Mouse (Mus musculus) left cerebral cortex, postnatal 14 days (tissue): ENCODE results near the gene Heca. TPM values are rescaled to one million over a fixed set of nuclear protein-coding genes. Genes with fewer than 3 reads are reported as not detected.

Experiments used
- total RNA-seq, 2 experiments: library from RNA; stranded (reverse); gene quantifications; 2 replicates each; pipeline ENCODE4 v1.2.3; 2021

Heca gene
- total RNA-seq, 2 experiments from 2014 or later: 25.2 to 29.1 TPM

Other genes starting within 250 kb of the Heca start
- 10 to 100 TPM; 38.9 to 41.6 TPM for gene Cited2, start 224.8 kb downstream of the Heca start, total RNA-seq
- gene Txlnb, start 151.8 kb downstream of the Heca start, total RNA-seq: under 1 TPM; 0.17 to 0.26 TPM
- 10 to 100 TPM; 13.9 to 17.7 TPM for gene Abracl, start 75.2 kb upstream of the Heca start, total RNA-seq
- gene Reps1, start 107.8 kb upstream of the Heca start, total RNA-seq: 10 to 100 TPM; 54.2 to 56.4 TPM